Mouse (Mus musculus) erythroblast, embryonic 14.5 days (primary cell): ENCODE measurements around the gene Tmtc3.

Experiments
- GATA1 ChIP-seq: IDR thresholded peaks from 2 replicates; pipeline ENCODE4 v1.6.1; 2012; ENCODE audit warnings: low read length, inconsistent platforms, mixed read lengths
- TAL1 ChIP-seq: IDR thresholded peaks from 3 replicates; pipeline ENCODE4 v1.6.1; 2012; ENCODE audit warnings: low read length, inconsistent platforms, mixed read lengths

- TF ChIP-seq TAL1 = no peak
- TF ChIP-seq GATA1 = no peak
Measured at GRCm38 (mm10) chr10:100415566-100415965, 71.6 kb downstream of the Tmtc3 start.
